Mouse (Mus musculus) urinary bladder, adult 18-20 months (tissue): ENCODE data around the gene Robo3.

Source experiments
- DNase-seq, 2 experiments: peaks; one replicate each; pipeline ENCODE4 v3.0.0; 2022; ENCODE audit warnings: low spot score in 2 of 2, mixed read lengths in 2 of 2

Gene Robo3

DNA sequence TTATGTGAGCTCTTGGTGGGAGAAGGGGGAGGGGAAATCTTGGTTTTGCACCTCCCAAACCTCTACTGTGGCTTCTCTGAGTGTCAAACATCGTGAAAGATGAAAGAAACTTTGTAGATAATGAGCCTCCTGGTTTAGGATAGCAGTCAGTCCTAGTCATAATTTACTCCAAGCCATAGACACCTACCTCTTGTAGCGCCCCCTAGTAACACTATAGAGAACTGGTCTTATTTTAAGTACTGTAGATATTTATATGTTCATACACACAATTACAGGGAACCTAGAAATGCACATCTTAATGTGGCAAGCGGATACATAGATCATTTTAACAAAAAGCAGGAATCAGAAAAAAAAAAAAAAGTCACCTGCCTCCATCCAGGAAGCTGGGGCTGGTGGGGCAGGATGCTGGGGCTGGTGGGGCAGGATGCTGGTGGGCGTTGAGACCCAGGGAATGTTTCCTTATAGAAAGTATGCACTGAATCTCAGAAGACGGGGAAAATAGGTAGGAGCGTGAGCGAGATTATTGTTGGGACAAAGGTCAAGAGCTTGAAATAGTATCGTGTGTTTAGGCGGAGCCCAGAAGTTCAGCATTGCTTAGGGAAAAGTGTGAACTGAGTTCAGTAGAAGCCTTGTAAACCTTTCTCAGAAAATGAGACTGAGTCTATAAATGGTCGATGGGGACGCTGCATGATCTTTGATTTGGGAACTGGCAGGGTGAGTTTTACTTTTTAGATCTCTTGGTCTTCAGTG is 64.8 kb downstream of the Robo3 start:
- DNase-seq, result no peak

DNA sequence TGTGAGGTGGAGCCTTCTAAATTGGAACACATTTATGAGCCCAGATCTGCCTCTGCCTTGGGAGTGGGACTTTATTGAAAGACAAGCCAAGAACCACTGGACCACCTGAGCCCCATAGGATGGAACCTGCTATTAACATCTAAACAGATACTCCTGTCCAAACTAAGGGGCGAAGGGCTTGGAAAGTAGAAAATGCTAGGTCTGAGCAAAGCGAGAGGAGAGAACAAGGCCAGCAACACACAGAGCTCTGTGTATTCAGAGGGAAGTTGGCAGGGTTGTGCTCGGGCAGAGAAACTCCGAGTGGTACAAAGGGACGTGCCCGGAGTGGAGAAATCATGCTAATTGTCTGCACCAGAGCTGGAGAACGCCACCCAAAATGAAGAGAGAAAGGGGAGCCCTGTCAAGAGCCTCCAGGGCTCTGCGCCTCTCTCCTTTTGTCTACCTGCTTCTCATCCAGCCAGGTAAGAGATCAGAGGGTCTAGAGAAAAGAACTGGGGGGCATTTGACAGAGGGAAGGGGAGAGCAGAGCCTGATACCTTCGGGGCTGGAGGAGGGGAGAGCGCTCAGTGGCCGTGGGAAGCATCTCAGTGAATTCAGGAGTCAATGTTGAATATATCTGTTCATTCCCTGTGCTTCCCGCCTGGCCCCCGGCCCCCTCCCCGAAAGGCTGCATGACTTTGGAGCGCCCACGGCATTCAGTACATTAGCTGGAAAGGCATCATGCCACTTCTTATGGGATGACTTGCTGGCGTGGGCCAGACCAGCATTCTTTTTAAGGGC is 65.6 kb downstream of the Robo3 start, which contains the start of gene Hepacam:
Hepacam (plus strand) TSS at position 51 of the 780 bp plus-strand sequence.
- DNase-seq, result no peak

DNA sequence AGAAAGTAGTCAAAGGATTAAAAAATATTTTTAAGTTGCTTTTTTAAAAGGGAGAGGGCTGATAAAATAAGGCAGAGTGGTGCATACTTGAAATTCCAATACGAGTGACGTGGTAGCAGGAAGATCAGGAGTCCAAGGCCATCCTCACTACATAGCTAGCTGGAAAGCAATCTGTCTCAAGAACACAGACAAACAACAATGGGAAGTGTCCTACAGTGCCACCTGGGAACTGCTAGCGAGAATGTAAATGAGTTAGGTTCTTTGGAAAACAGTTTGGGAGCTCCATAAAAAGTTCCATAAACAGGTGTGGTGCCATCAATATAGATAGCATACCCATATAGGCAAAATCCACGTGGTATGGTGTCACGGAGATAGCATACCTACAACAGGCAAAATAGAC is 67.3 kb downstream of the Robo3 start:
- no peak for DNase-seq
